Mouse (Mus musculus): Measurements from ENCODE around the gene Rtn4.

- no peak for TF ChIP-seq HCFC1 (IDR thresholded peaks at IDR 0.05; ENCODE audit: low read depth, low read length)
- no peak for TF ChIP-seq POLR2A (IDR thresholded peaks at IDR 0.05; ENCODE audit: control insufficient read depth in 1 of 2, insufficient read depth in 1 of 2, low read depth in 1 of 2, low read length in 2 of 2, poor library complexity in 1 of 2)
- TF ChIP-seq MAX (IDR thresholded peaks at IDR 0.05; ENCODE audit: low read length): no peak
- TF ChIP-seq CTCF (IDR thresholded peaks at IDR 0.05 in 2 of 3, conservative IDR thresholded peaks at IDR 0.05 in 1 of 3; ENCODE audit: control insufficient read depth in 1 of 3, insufficient read depth in 1 of 3, low read depth in 2 of 3, low read length in 3 of 3, poor library complexity in 1 of 3, severe bottlenecking in 1 of 3): no peak
- no peak for TF ChIP-seq RCOR1 (IDR thresholded peaks at IDR 0.05; ENCODE audit: low read depth, low read length)
- TF ChIP-seq TAL1 (IDR thresholded peaks at IDR 0.05; ENCODE audit: low read length): no peak
- no peak for TF ChIP-seq ZMIZ1 (IDR thresholded peaks at IDR 0.05; ENCODE audit: low read depth, low read length)
- TF ChIP-seq ETS1 (IDR thresholded peaks at IDR 0.05; ENCODE audit: low read depth, low read length): no peak
- TF ChIP-seq EP300 (IDR thresholded peaks at IDR 0.05; ENCODE audit: low read depth in 1 of 2, low read length in 2 of 2): no peak
- TF ChIP-seq USF1 (IDR thresholded peaks at IDR 0.05; ENCODE audit: low read depth, low read length): no peak
- no peak for TF ChIP-seq GATA1 (IDR thresholded peaks at IDR 0.05; ENCODE audit: low read depth, low read length)
- no peak for TF ChIP-seq TCF12 (IDR thresholded peaks at IDR 0.05; ENCODE audit: low read depth, low read length)
Observed at GRCm38 (mm10) chr11:29694754-29695153, 2.0 kb downstream of the Rtn4 start.

All from MEL (cell line).